Mouse (Mus musculus) T-helper 17 cell (primary cell): Measurements from ENCODE around the gene Arhgef39.

Experiments used
- in situ Hi-C, 2 experiments: fragments of 300-600 bp; cut with MboI, MseI; formaldehyde crosslinking; loops; 1 replicate in 1 of 2; 2 replicates in 1 of 2; pipeline ENCODE4 v1.15.1; 2025; ENCODE audit warnings: high pct_unique_total_duplicates in 2 of 2

Gene Arhgef39

GRCm38 (mm10) chr4:43507938-43508665 lies 8.6 kb upstream of the Arhgef39 start:
- in situ Hi-C loops = no loop called here

- in situ Hi-C loops = no loop called here
Observed at GRCm38 (mm10) chr4:43506536-43507185, 7.2 kb upstream of the Arhgef39 start, which contains the start of gene Car9. TSS of gene Car9 (plus strand) at chr4:43506966.

GRCm38 (mm10) chr4:43506074-43506473 lies 6.6 kb upstream of the Arhgef39 start:
- in situ Hi-C loops = no loop called here

GRCm38 (mm10) chr4:43504269-43504668 lies 4.8 kb upstream of the Arhgef39 start:
- in situ Hi-C loops = no loop called here

GRCm38 (mm10) chr4:43503506-43503905 lies 4.0 kb upstream of the Arhgef39 start:
- in situ Hi-C loops = no loop called here

GRCm38 (mm10) chr4:43503041-43503440 lies 3.5 kb upstream of the Arhgef39 start:
- in situ Hi-C loops = no loop called here

GRCm38 (mm10) chr4:43498983-43499382 lies 512 bp downstream of the Arhgef39 start:
- in situ Hi-C loops = no loop called here

GRCm38 (mm10) chr4:43497946-43498345 lies 1.5 kb downstream of the Arhgef39 start:
- in situ Hi-C loops = no loop called here

- in situ Hi-C loops = no loop called here
Observed at GRCm38 (mm10) chr4:43497405-43497804, 2.1 kb downstream of the Arhgef39 start.

GRCm38 (mm10) chr4:43496587-43496986 lies 2.9 kb downstream of the Arhgef39 start:
- in situ Hi-C loops = no loop called here

- in situ Hi-C loops = no loop called here
Observed at GRCm38 (mm10) chr4:43493846-43494240, 5.7 kb downstream of the Arhgef39 start.

- in situ Hi-C loops = no loop called here
Observed at GRCm38 (mm10) chr4:43493186-43493845, 6.2 kb downstream of the Arhgef39 start.

GRCm38 (mm10) chr4:43492821-43493185 lies 6.7 kb downstream of the Arhgef39 start, which contains the start of gene Ccdc107:
TSS of gene Ccdc107 (plus strand) at chr4:43492900.
- in situ Hi-C loops = no loop called here

GRCm38 (mm10) chr4:43492101-43492820 lies 7.2 kb downstream of the Arhgef39 start:
- in situ Hi-C loops = no loop called here

- in situ Hi-C loops = no loop called here
Observed at GRCm38 (mm10) chr4:43490801-43491200, 8.7 kb downstream of the Arhgef39 start.

GRCm38 (mm10) chr4:43489611-43490010 lies 9.9 kb downstream of the Arhgef39 start:
- in situ Hi-C loops = loop anchor here in 1 of 2 experiments (10.0 kb wide), 1 partner anchor 455 kb away; the partner anchor contains the start of gene Stoml2

GRCm38 (mm10) chr4:43485666-43486065 lies 13.8 kb downstream of the Arhgef39 start:
- in situ Hi-C loops = loop anchor here in 1 of 2 experiments (10.0 kb wide), 1 partner anchor 451 kb away; the partner anchor contains the start of gene Stoml2

GRCm38 (mm10) chr4:43483535-43484091 lies 15.9 kb downstream of the Arhgef39 start, which contains the start of gene Sit1:
TSS of gene Sit1 (minus strand) at chr4:43483734.
- in situ Hi-C loops = loop anchor here (5.0 to 10.0 kb wide), 2 partner anchors 41 to 449 kb away; partner anchors contain the start of genes Stoml2 (in 1 of the 2) and Tesk1 (in 1 of the 2)

- in situ Hi-C loops = loop anchor here (5.0 to 10.0 kb wide), 2 partner anchors 40 to 448 kb away; partner anchors contain the start of genes Stoml2 (in 1 of the 2) and Tesk1 (in 1 of the 2)
Observed at GRCm38 (mm10) chr4:43482591-43482990, 16.9 kb downstream of the Arhgef39 start.

GRCm38 (mm10) chr4:43481894-43482456 lies 17.5 kb downstream of the Arhgef39 start:
- in situ Hi-C loops = loop anchor here (5.0 to 10.0 kb wide), 2 partner anchors 40 to 447 kb away; partner anchors contain the start of genes Stoml2 (in 1 of the 2) and Tesk1 (in 1 of the 2)
